Mouse (Mus musculus): ENCODE results near the gene Ero1lb.
"Not testable (repeated sequence)": the region's sequence is repeated elsewhere in the genome, so short reads cannot be mapped to it uniquely, and the experiment has no call there.

Ero1lb gene

DNA sequence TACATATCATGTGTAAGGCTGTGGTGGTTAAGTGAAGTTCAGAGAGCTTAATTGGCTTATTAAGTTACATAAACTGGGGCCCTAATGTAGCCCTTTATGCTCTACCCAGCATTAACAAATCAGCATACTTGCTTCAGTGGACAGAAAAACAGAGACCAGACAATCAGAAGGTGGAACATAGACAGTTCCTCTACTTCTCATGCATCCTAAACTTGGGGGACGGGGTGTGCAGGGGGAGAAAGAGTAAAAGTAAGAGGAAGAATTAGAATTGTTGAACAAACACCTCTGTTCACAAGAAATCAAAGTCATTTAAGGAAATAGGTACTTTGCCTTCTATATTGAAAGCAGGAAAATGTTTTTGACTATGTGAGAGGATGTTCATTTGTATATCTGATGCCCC, 2.3 kb downstream of the Ero1lb start:
- in situ Hi-C loops (cut with MboI; ENCODE audit: low pct_unique_long_range_greater_than_20kb in 1 of 2, low sequenced_read_pairs in 2 of 2, unreplicated experiment in 1 of 2) = loop anchor here in 1 of 2 experiments (25.0 kb wide), 1 partner anchor 794 kb away; no protein-coding TSS in a partner anchor

DNA sequence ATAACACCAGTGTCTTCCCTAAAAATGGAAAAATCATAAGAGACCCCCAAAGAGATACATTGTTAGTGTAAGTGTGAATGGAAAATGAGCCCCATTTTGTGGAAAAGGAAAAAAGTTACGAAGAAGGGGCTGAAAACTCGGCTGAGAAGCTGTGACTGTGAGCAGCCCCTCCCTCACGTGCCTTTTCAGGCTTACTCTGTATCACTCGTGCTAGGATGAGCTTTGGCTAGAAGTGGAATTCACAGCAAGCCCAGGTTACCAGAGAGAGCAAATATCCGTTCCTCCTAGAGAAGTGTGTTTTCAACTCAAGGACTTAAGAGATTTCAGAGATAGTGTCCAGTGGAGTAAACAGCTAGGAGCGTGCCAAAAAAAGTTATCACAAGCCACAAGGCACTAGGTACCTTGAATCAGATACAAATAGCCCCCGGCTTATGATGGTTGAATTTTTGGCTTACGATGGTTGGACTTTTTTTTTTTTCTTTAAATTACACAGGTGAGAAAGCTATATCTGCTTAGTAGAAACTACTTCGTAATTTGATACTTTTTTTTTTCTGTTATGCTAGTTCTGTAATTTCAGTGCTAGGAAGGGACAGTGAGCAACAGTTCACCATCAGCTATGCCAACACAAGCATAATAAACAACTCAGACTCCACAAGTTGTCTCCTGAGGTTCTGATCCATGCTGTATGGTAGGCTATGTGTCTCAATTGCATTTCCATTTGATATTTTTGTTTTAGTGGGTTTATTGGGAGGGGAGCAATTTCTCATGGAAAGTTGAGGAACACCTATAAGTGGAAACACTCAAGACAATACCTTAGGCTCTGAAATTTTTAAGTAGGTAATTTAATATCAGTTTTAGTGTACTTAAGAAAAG, 3.2 kb downstream of the Ero1lb start:
- in situ Hi-C loops (cut with MboI; ENCODE audit: low pct_unique_long_range_greater_than_20kb in 1 of 2, low sequenced_read_pairs in 2 of 2, unreplicated experiment in 1 of 2) = loop anchor here in 1 of 2 experiments (25.0 kb wide), 1 partner anchor 793 kb away; no protein-coding TSS in a partner anchor

DNA sequence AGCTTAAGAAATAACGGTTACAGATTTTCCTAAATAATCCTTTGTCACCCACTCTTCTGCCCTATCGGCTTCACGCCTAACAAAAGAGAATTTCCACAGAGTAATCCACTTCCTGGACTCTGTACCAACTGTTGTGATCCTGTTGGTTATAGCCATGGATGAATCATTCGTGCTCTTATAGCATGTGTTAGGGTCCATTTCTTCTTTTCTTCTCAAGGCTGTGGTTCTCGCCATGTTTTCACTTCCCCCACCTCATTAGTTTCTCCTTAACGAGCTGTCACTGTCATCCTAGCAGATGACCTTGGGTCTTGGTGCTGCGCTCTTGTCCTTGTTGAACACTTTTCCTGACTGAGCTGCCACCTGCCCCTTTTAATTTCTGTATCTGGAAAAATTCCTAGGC, 4.1 kb downstream of the Ero1lb start:
- in situ Hi-C loops (cut with MboI; ENCODE audit: low pct_unique_long_range_greater_than_20kb in 1 of 2, low sequenced_read_pairs in 2 of 2, unreplicated experiment in 1 of 2) = loop anchor here in 1 of 2 experiments (10.0 to 25.0 kb wide), 2 partner anchors 95 to 793 kb away; no protein-coding TSS in a partner anchor

DNA sequence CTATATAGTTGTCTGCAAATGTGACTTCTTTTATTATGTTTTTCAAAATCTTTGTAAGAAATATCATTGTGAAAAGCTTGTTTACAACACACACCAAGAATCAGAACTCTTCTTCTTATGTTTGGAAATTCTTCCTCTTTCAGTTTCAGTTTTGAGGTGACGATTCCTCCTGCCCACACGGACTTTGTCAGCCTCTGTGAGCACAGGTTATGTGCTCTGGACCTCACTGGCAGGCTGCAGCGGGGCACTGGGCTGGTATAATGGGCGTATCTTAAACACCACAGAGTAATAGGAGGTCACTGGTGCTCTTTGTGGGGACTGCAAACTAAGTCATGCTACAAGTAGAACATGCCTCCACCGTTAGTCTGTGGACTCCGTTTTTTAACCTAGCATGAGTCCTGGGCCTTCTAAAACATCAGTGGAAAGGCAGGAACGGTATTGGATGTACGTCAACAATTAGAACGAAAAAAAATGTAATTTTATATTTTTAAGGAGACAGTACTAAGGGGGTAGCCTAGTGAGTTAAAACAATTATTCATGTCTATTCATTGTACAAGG, 9.4 kb downstream of the Ero1lb start:
- in situ Hi-C loops (cut with MboI; ENCODE audit: low pct_unique_long_range_greater_than_20kb in 1 of 2, low sequenced_read_pairs in 2 of 2, unreplicated experiment in 1 of 2) = loop anchor here in 1 of 2 experiments (10.0 to 25.0 kb wide), 2 partner anchors 100 to 787 kb away; no protein-coding TSS in a partner anchor

DNA sequence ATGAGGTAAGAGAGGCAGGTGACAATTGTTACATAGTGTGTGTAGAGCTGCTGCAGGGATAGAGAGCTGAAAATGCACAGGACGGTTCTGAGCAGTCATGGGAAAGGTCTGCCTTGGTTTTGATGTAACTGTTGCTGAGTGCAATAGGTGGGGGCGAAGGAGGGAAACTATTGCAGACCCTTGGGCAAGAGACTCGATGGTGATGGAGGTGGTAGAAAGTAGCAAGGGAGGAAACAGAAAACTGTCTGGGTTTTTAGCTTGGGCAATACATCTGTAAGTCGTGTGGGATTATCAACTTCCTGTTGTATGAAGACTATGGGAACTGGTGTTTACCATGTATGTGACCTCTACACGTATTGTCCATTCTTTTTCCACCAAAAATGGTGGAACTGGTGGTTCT, 12.5 kb downstream of the Ero1lb start:
- in situ Hi-C loops (cut with MboI; ENCODE audit: low pct_unique_long_range_greater_than_20kb in 1 of 2, low sequenced_read_pairs in 2 of 2, unreplicated experiment in 1 of 2) = loop anchor here in 1 of 2 experiments (10.0 kb wide), 1 partner anchor 103 kb away; no protein-coding TSS in a partner anchor

DNA sequence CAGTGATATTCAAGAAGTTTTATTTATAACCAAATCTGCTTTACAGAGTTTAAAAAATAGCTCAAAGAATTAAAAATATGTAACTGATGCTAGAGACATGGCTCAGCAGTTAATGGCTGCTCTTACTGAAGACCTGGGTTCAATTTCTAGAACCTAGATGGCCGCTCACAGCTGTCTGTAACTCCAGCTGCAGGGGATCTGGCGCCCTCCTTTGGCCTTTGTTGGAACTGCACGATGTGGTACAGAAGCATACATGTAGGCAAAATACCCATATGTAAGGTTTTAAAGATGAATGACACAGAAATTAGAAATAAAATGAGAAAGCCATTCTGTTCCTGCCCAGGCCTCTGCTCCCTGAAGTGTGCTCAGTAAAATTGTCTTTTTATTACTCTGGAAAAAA, 23.3 kb downstream of the Ero1lb start:
- in situ Hi-C loops (cut with MboI; ENCODE audit: low pct_unique_long_range_greater_than_20kb in 1 of 2, low sequenced_read_pairs in 2 of 2, unreplicated experiment in 1 of 2) = no loop called here

DNA sequence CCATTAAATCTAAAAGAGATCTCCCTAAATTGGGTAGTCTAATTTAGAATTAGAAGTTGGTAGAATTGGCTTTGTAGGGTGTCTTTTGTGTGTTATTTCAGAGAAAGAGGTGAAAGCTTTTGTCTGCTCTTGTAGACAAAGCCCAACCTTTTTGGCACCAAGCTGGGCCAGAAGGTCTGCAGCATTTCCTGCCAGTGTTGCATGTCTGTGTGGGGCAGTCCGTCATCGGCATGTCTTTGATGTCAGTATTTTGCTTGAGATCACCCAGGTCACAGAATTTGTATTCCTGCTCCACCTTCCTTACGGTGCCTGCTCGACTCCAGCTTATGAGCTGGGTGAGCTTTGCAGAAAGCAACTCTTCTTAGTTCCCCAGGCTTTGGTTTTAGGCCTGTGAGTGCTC, 31.4 kb downstream of the Ero1lb start:
- in situ Hi-C loops (cut with MboI; ENCODE audit: low pct_unique_long_range_greater_than_20kb in 1 of 2, low sequenced_read_pairs in 2 of 2, unreplicated experiment in 1 of 2) = not testable (repeated sequence)

DNA sequence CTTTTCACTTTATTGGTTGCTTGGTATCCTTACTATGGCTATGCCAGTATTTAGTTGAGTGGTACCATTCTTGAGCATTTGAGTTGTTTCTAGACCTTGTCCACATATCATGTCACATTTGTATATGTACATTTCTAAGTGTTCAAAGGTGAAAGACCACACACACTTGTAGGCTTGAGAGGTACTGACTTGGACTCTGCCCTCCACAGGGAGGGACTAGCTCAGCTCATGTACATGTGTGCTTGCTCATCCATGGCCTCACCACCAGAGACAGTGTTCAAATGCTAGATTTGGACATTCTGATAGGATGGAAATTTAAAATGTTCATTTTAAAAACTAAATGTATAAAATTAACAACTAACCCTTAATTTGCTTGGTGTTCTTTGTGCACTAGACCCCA, 44.5 kb downstream of the Ero1lb start:
- in situ Hi-C loops (cut with MboI; ENCODE audit: low pct_unique_long_range_greater_than_20kb in 1 of 2, low sequenced_read_pairs in 2 of 2, unreplicated experiment in 1 of 2) = loop anchor here in 1 of 2 experiments (25.0 kb wide), 1 partner anchor 727 kb away; no protein-coding TSS in a partner anchor

DNA sequence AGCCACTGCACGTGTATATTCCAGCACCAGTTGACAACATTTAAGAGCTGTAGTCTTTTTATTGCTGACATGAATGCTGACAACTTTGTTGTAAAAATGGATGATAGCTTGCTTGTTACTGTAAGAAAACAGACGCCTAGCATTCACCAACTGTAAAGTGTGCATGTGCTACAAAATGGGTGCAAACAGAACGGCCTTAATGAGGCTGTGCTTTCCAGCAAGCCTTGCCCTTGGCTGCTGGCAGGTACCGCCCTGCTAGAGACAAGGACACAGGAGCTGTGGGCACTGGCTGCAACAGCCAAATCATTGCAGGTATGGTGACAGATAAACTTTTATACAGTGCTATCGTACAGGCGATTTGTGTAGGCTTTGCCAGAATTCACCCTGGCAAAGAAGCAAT, 48.4 kb downstream of the Ero1lb start:
- in situ Hi-C loops (cut with MboI; ENCODE audit: low pct_unique_long_range_greater_than_20kb in 1 of 2, low sequenced_read_pairs in 2 of 2, unreplicated experiment in 1 of 2) = loop anchor here in 1 of 2 experiments (25.0 kb wide), 1 partner anchor 723 kb away; no protein-coding TSS in a partner anchor

DNA sequence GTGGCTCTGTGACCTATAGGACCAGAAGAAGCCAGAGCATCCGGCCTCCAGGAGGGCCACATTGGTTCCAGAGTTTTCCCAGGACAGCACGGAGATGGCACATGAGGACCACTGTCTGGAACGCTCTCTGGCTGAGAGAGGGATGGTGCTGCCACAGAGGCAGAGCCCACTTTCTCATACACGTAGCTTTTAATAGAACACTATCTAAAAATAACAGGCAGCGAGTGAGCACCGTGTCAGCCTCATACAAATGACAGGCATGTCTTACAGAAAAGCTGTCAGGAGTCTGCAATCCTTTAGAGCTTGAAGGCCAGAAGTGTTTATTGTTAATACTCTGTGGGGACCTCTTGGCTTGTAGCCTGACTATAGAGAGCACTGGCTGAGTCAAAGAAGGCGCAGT, 48.9 kb downstream of the Ero1lb start:
- in situ Hi-C loops (cut with MboI; ENCODE audit: low pct_unique_long_range_greater_than_20kb in 1 of 2, low sequenced_read_pairs in 2 of 2, unreplicated experiment in 1 of 2) = loop anchor here in 1 of 2 experiments (25.0 kb wide), 1 partner anchor 723 kb away; no protein-coding TSS in a partner anchor

DNA sequence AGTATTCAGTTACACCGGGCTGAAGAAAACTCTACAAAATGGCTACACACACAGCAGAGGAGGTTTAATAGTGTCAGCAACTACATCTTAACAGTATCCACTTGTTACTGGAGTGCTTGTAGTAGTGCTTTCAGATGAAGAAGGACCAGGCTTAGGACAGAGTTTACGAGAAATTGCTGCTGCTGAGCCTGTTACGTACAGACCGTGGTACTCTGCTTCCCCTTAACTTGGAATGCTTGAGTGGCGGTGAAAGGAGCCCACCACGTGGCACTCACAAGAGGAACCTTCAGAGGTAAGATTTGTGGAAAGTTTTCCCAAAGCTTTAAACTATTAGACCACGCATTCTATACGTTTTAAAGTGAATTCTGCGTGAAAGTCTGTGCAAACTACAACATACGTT, 49.3 kb downstream of the Ero1lb start:
- in situ Hi-C loops (cut with MboI; ENCODE audit: low pct_unique_long_range_greater_than_20kb in 1 of 2, low sequenced_read_pairs in 2 of 2, unreplicated experiment in 1 of 2) = loop anchor here in 1 of 2 experiments (25.0 kb wide), 1 partner anchor 722 kb away; no protein-coding TSS in a partner anchor

DNA sequence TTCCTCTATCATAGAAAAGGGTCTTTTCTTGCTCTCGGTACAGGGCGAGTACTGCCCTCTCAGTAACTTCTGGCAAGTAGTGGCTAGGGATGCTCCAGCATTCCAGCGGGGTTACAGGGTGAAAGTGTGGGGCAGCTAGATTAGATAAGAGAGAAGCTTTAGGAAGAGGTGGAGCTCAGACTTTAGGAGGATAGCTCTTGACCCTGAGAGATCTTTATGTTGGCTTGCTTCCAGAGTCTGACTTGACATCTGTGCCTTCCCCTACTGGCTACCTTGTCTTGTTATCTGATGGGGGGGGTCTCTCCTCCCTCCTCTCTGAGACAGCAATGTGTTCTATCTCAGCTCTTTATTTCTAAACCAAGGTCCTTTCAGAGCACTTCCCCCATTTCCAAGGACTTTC, 50.8 kb downstream of the Ero1lb start:
- in situ Hi-C loops (cut with MboI; ENCODE audit: low pct_unique_long_range_greater_than_20kb in 1 of 2, low sequenced_read_pairs in 2 of 2, unreplicated experiment in 1 of 2) = loop anchor here in 1 of 2 experiments (25.0 kb wide), 1 partner anchor 721 kb away; no protein-coding TSS in a partner anchor

DNA sequence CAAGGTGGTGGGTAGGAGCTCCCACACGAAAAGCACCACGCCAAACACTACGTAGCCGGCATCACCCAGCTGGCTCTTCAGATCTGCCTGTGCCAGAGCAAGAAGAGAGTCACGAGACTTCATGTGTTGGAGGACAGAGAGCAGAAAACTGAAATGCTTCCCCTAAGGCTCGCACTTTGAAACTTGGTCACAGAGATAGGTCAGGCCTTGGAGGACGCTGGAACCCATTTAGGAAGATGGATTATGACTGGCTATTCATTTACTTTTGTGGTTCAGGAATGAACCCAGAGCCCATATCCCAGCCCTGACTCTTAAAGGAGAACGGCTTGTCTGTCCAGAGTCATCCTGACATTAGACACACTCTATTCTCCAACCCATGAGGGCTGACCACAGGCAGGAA, 54.1 kb downstream of the Ero1lb start:
- in situ Hi-C loops (cut with MboI; ENCODE audit: low pct_unique_long_range_greater_than_20kb in 1 of 2, low sequenced_read_pairs in 2 of 2, unreplicated experiment in 1 of 2) = loop anchor here in 1 of 2 experiments (25.0 kb wide), 1 partner anchor 717 kb away; no protein-coding TSS in a partner anchor

DNA sequence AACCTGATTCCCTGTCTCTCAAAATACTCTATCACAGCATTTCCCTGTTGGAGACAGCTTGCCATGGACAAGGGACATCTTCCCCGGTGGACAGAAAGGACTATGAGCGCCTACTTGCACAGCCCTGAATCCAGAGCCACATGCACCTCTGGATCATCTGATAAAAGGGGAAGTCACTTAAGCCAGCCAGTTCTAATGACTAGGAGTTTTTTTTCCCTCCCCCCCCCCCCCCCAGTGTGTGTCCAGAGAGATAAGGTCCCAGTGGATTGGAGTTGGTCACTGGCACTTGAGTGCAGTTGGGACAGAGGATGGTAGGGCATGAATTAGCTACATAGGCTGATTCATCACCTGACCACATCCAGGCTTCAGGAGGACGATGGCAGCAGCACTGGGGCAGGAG, 60.4 kb downstream of the Ero1lb start:
- in situ Hi-C loops (cut with MboI; ENCODE audit: low pct_unique_long_range_greater_than_20kb in 1 of 2, low sequenced_read_pairs in 2 of 2, unreplicated experiment in 1 of 2) = not testable (repeated sequence)

DNA sequence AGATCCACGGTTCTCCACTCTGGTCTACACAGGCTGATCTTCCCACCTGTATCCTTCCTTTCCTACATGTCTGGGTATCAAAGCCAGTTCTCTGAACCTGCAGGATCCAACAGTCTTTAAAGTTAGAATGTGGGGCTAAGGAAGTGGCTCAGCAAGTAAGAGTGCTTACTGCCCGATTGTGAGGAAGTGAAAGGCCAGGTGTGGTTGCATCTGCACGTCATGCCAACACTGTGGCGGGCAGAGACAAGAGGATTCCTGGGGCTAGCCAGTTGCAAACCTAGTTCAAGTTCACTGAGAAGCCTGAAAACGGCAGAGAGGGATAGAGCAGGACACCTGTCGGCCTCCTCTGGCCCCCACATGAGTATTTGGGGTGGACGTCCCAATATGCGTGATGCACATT, 62.1 kb downstream of the Ero1lb start:
- in situ Hi-C loops (cut with MboI; ENCODE audit: low pct_unique_long_range_greater_than_20kb in 1 of 2, low sequenced_read_pairs in 2 of 2, unreplicated experiment in 1 of 2) = not testable (repeated sequence)

DNA sequence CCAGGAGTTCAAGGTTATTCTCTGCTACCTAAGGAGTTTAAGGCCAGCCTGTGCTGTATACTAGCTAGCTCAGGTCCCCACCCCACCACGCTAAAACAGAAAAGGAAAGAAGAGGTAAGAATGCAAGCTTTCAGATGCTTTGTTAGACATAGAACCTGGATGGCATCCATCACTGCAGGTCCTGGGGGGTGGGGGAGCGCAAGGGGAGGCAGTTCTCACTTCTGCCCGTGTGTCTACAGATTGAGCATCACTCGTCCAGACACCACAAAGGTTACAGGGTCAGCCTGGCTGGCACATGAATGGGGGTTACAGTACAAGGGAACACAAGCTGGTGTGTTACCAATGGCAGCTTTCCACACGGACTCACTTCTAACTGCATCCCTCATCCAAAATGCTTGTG, 62.5 kb downstream of the Ero1lb start:
- in situ Hi-C loops (cut with MboI; ENCODE audit: low pct_unique_long_range_greater_than_20kb in 1 of 2, low sequenced_read_pairs in 2 of 2, unreplicated experiment in 1 of 2) = not testable (repeated sequence)

DNA sequence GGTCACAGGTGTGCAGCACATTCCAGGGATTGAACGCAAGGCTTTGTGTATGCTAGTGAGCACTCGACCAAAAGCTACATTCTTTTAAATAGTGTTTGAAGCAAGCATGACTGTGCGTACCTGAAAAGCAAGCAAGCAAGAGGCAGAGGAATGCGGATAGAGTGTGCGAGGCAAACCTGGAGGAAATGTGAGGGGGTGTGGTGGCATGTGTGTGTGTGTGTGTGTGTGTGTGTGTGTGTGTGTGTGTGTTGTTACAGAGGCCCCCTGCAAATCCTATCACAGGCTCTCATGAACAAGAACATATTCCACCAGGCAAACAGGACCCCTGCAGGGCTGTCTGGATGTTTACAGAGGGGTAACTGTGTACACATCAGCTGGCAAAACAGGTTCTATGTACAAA, 64.6 kb downstream of the Ero1lb start:
- in situ Hi-C loops (cut with MboI; ENCODE audit: low pct_unique_long_range_greater_than_20kb in 1 of 2, low sequenced_read_pairs in 2 of 2, unreplicated experiment in 1 of 2) = not testable (repeated sequence)

DNA sequence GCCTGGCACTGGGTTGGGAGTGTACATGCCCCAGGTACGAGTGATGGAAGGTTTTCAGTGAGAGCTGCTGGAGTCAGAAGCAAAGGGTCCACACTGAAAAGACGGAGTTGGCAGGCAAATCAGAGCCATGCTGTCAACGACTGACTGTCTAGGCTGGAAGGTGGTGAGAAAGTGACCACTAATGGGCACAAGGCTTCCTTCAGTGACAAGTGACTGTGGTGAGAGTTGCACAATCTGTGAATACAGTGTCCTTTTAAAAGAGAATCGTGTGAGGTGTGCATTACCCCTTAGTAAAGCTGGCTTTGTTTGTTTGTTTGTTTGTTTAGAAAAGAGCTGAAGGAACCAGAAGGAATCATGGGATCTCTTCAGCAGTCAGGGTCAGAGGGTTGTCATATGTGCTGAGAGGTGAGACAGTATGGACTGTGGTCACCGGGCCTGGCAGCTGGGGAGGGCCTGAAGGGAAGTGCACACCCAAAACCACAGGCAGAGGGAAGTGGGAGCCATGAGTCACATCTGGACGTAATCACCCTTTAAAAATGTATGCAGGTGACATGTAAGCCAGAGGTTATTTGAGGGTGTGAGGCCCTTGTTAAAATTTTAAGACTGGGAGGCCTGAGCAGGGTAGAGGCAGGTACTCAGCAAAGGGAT, 69.4 kb downstream of the Ero1lb start:
- in situ Hi-C loops (cut with MboI; ENCODE audit: low pct_unique_long_range_greater_than_20kb in 1 of 2, low sequenced_read_pairs in 2 of 2, unreplicated experiment in 1 of 2) = not testable (repeated sequence)

DNA sequence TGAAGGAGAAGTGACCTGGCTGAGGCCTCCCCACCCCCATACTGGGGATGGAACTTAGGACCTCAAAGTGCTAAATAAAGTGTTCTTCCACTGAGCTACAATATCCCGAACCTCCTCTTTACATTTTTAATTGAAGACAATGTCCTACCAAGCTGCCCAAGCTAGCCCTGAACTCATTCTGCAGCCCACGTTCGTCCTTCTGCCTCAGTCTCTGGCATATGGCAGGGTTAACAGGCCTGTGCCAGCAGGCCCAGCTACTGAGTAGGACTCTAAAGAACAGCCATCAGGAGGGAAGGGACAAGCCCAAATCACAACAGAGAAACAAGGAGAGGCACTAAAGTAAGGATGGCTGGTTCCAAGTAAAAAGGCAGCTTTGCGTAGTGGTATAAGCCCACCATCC, 77.1 kb downstream of the Ero1lb start:
- in situ Hi-C loops (cut with MboI; ENCODE audit: low pct_unique_long_range_greater_than_20kb in 1 of 2, low sequenced_read_pairs in 2 of 2, unreplicated experiment in 1 of 2) = not testable (repeated sequence)
